Mouse (Mus musculus) G1E (cell line): ENCODE measurements around the gene Rptor. TPM values are rescaled to one million over a fixed set of nuclear protein-coding genes. Genes with fewer than 3 reads are reported as not detected.

Source experiments
- ATAC-seq: 2 replicates; pipeline ENCODE4 v1.8.0; 2016; ENCODE audit warnings: mild to moderate bottlenecking; ENCODE audit not compliant: insufficient number of reproducible peaks, poor library complexity, low FRiP score, severe bottlenecking; ENCODE audit errors: extremely low read depth
- DNase-seq: peaks from one replicate; pipeline ENCODE4 v3.0.0; 2012; ENCODE audit warnings: low spot score
- H3K27me3 ChIP-seq: 2 replicates; pipeline ENCODE4 v1.6.1; 2012; ENCODE audit warnings: mild to moderate bottlenecking, low read length, inconsistent platforms; ENCODE audit not compliant: insufficient read depth
- H3K36me3 ChIP-seq: replicated peaks from 2 replicates; pipeline ENCODE3; 2012; ENCODE audit warnings: mild to moderate bottlenecking, inconsistent platforms
- H3K4me1 ChIP-seq: 2 replicates; pipeline ENCODE4 v1.6.1; 2012; ENCODE audit warnings: low read depth, low read length, inconsistent platforms, mixed read lengths; ENCODE audit not compliant: insufficient read depth
- H3K4me3 ChIP-seq: 2 replicates; pipeline ENCODE4 v1.5.1; 2012; ENCODE audit warnings: low read depth, mild to moderate bottlenecking, inconsistent platforms, low read length, moderate library complexity, mixed read lengths
- H3K9me3 ChIP-seq: replicated peaks from 2 replicates; pipeline ENCODE4 v1.6.1; 2012; ENCODE audit warnings: inconsistent platforms
- CTCF ChIP-seq: IDR thresholded peaks from 2 replicates; pipeline ENCODE4 v1.5.1; 2012; ENCODE audit warnings: low read depth, low read length, inconsistent platforms, mixed read lengths
- GATA1 ChIP-seq: IDR thresholded peaks from 2 replicates; pipeline ENCODE4 v1.6.1; 2012; ENCODE audit warnings: borderline replicate concordance, low read length, inconsistent platforms, mixed read lengths
- GATA2 ChIP-seq: IDR thresholded peaks from 2 replicates; pipeline ENCODE4 v1.6.1; 2012; ENCODE audit warnings: low read depth, low read length, inconsistent platforms, borderline replicate concordance
- POLR2AphosphoS5 ChIP-seq: IDR thresholded peaks from 2 replicates; pipeline ENCODE4 v1.6.1; 2012; ENCODE audit warnings: low read depth, low read length, inconsistent platforms; ENCODE audit not compliant: insufficient replicate concordance
- TAL1 ChIP-seq: conservative IDR thresholded peaks from 2 replicates; pipeline ENCODE4 v1.6.1; 2012; ENCODE audit warnings: low read depth, low read length, inconsistent platforms, mixed read lengths
- polyA plus RNA-seq: library from polyadenylated mRNA; stranded (reverse); fragments of >175 nt; gene quantifications from 2 replicates; pipeline ENCODE4 v1.2.3, GENCODE M21; 2012
- total RNA-seq, 2 experiments: library from RNA; stranded (forward) in 1 of 2; stranded (reverse) in 1 of 2; fragments of 200-1000 nt in 1 of 2; fragments of >200 nt in 1 of 2; fragmentation: Nextera tagmentation in 1 of 2; gene quantifications; 2 replicates each; pipeline ENCODE4 v1.2.3; 2014 to 2017

Gene Rptor
- total and polyA plus RNA-seq, 3 experiments, result 17.9 to 51.9 (median 46.5) TPM

DNA sequence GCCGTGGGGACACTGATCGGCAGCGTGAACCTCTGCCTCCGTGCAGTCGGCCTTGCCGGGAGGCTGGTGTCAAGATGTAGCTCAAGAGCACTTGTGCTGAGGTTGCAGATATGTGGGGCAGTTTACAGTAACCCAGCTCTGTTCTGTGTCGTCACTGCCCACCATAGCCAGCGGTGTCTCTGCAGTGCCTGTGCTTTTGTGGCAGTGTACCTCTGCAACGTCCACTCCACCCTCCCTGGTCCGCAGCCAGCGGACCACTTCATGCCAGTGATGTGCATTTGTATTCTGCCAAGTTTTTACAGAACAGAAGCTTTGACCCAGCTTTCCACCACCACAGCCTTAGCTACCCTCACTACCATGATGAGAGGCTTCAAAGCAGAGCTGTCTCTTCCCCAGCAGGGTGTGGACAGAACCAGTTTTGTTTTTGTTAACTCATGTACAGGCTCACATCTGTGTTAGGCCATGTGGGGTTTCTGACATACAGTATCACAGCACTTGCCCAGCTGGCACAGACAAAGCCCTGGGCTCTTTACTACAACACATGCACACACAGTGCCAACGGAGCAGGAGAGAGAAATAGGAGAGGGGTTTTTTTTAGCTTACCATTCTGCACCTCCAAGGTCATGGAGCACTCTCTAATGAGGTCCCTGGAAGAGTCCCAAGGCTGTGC is 182.1 kb downstream of the Rptor start:
- no peaks in the 10 kb centered on the region for H3K9me3 ChIP-seq
- H3K4me1 ChIP-seq, result peaks cover 20% of the 10 kb centered on the region
- no peaks in the 10 kb centered on the region for H3K27me3 ChIP-seq
- no peak overlapping the region for H3K4me3 ChIP-seq
- DNase-seq (no peak), ATAC-seq (no peak)
- TF ChIP-seq CTCF (no peak), GATA1 (no peak), POLR2AphosphoS5 (no peak), GATA2 (no peak), TAL1 (no peak)
- H3K36me3 ChIP-seq, result peaks cover 96% of the 10 kb centered on the region

DNA sequence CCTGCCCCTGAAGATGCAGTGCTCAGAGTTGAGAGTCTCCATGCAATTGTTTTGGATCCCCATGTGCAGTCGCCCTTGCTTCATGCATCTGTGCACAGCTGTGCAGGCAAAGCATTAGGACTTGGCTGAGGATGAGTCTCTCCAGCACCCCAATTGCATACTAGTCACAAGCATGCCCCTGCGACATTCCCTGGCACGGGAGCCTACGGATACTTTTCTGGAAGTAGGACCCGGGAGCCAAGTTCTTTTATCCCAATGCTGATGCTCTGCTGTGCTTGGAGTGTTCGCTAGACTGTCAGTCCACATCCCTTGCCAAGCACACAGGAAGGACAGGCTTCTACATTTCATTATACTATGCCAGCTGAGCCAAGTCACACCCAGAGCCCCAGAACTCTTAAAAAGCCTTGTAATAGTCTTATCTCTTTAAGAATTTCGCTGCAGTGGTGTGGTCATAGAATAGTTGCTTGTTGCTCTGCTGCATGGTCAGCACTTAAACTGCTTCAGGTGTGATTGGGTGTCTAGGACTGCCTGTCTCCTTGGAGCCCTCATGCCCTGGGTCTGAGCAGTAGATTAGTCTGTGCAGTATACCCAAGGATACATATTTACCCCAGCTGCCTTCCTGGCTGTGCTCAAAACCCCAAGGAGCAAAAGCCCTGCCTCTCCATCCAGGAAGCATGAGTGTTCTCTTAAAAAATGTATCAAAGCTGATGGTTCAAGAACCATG is 183.1 kb downstream of the Rptor start:
- peaks cover 96% of the 10 kb centered on the region for H3K36me3 ChIP-seq

DNA sequence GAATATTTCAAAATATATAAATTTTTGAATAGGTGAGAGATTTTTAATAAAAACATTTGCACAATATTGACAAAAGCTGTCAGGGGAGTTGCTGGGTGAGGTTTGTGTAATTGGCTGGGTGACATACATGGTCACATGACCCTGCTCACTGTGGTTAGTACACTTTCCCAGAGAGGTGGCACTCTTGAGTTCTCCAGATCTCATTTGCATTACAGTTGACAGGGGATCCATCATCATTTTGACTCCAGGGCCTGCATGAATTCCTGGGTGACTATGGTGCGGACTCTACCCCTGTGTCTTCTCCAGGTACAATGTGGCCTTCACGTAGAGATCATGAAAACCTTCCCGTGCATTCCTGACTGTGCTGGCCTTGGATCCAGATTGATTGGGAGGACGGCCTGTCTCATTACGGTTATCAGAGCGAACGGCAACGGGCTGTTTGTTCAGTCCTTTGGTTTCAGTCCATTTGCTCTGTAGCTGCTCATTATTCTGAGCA is 183.7 kb downstream of the Rptor start:
- Histone ChIP-seq H3K4me1 (peaks cover 18% of the 10 kb centered on the region), H3K27me3 (no peaks in the 10 kb centered on the region), H3K36me3 (peaks cover 92% of the 10 kb centered on the region), H3K4me3 (no peak overlapping the region), H3K9me3 (no peaks in the 10 kb centered on the region)
- TF ChIP-seq TAL1 (no peak), GATA2 (no peak), CTCF (no peak), GATA1 (no peak), POLR2AphosphoS5 (no peak)
- DNase-seq (no peak), ATAC-seq (no peak)

More for the DNA sequence above, 183.1 kb downstream of the Rptor start:
- TF ChIP-seq CTCF (no peak), GATA1 (no peak), TAL1 (no peak), GATA2 (no peak), POLR2AphosphoS5 (no peak)
- no peaks in the 10 kb centered on the region for H3K9me3 ChIP-seq
- ATAC-seq (no peak), DNase-seq (no peak)
- no peaks in the 10 kb centered on the region for H3K27me3 ChIP-seq
- no peak overlapping the region for H3K4me3 ChIP-seq
- H3K4me1 ChIP-seq, result peaks cover 18% of the 10 kb centered on the region

DNA sequence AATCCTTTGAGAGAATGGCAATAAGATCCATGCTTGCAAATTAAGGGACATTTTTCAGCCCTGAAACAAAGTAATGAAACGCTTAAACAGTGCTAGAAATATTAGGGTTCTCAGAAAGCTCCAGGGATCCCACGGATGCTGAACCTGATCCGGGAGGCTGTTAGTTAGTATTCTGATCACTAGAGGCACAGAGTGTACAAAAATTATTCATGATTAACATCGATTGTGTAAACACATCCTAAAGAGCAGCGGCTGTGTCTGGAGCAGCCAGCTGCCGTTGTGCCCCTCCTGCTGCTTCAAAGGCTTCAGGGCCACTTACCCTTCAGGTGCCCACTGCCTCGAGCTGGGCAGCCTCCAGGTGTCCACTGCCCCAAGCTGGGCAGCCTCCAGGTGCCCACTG is 185.8 kb downstream of the Rptor start:
- no peak for TF ChIP-seq TAL1
- TF ChIP-seq GATA2, result no peak
- no peak for TF ChIP-seq CTCF
- no peak for TF ChIP-seq GATA1
- TF ChIP-seq POLR2AphosphoS5, result no peak
- peaks cover 15% of the 10 kb centered on the region for H3K4me1 ChIP-seq
- H3K36me3 ChIP-seq, result peaks cover 89% of the 10 kb centered on the region
- DNase-seq, result no peak
- H3K9me3 ChIP-seq, result no peaks in the 10 kb centered on the region
- H3K27me3 ChIP-seq, result no peaks in the 10 kb centered on the region
- H3K4me3 ChIP-seq, result no peak overlapping the region
- ATAC-seq, result no peak

DNA sequence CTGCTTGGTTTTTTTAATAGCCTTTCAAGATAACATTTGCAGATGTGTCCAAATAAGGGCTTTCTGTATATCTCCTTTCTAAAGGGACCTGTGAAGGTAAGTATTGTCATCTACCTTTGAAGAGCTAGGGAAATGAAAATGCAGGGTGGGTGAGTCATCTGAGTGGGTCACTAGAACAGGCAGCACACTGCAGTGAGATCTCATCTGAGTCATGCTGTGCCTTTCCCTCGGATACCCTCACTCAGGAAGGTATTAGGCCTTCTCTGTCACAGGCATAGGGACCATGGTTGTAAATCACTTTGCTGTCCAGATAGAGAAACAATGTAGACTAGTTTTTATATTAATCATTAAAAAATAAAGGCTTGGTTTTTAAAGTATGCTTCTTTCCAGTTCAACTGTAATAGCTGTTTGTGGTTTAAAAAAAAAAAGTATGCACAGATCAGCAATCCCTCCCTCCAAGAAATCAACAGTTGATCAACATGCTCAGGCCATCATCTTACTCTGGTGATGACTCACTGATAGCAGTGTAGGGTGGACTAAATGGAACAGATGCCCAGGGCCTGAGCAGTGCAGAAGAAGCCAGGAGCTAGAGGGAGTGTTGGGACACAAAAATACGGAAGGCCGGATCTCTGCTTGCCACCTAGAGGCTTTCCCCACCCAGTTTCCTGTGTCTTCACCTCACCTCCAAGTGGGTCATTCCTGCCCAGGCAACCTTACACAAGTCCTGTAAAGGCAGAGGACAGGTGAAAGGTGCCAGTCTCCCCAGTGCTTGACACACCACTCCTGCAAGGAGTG is 186.4 kb downstream of the Rptor start:
- no peaks in the 10 kb centered on the region for H3K9me3 ChIP-seq
- H3K4me1 ChIP-seq, result peaks cover 9% of the 10 kb centered on the region
- no peak for DNase-seq
- peaks cover 88% of the 10 kb centered on the region for H3K36me3 ChIP-seq
- H3K27me3 ChIP-seq, result no peaks in the 10 kb centered on the region
- no peak for ATAC-seq
- TF ChIP-seq CTCF (no peak), POLR2AphosphoS5 (no peak), TAL1 (no peak), GATA1 (no peak), GATA2 (no peak)
- no peak overlapping the region for H3K4me3 ChIP-seq
